Mouse (Mus musculus): ENCODE results near the gene Ramp2.
A peak's percentile ranks its signal among the peaks of the same experiment; 100 is the strongest.

Gene Ramp2

GRCm38 (mm10) chr11:101245855-101246701, at the start of gene Ramp2:
Gene Ramp2 (plus strand): TSS chr11:101246028.
- peak; percentile 59 for DNase-seq

GRCm38 (mm10) chr11:101196175-101196574, 49.7 kb upstream of the Ramp2 start:
- DNase-seq: peak; percentile 32

- DNase-seq: no peak
Observed at GRCm38 (mm10) chr11:101199555-101199954, 46.3 kb upstream of the Ramp2 start.

GRCm38 (mm10) chr11:101200986-101201385, 44.8 kb upstream of the Ramp2 start:
- DNase-seq: peak; percentile 81

GRCm38 (mm10) chr11:101211970-101212369, 33.9 kb upstream of the Ramp2 start:
- peak; percentile 54 for DNase-seq

- DNase-seq: no peak
Observed at GRCm38 (mm10) chr11:101216936-101217335, 28.9 kb upstream of the Ramp2 start.

- DNase-seq: peak; percentile 65
Observed at GRCm38 (mm10) chr11:101218436-101219055, 27.3 kb upstream of the Ramp2 start.

GRCm38 (mm10) chr11:101220853-101221252, 25.0 kb upstream of the Ramp2 start:
- no peak for DNase-seq

- no peak for DNase-seq
Observed at GRCm38 (mm10) chr11:101221306-101221986, 24.4 kb upstream of the Ramp2 start.

- DNase-seq: no peak
Observed at GRCm38 (mm10) chr11:101224337-101224736, 21.5 kb upstream of the Ramp2 start.

GRCm38 (mm10) chr11:101225331-101226064, 20.3 kb upstream of the Ramp2 start:
- no peak for DNase-seq

- peak; percentile 93 for DNase-seq
Observed at GRCm38 (mm10) chr11:101226065-101226701, 19.6 kb upstream of the Ramp2 start, which contains the start of gene Ezh1. Gene Ezh1 (minus strand): TSS chr11:101226463.

- no peak for DNase-seq
Observed at GRCm38 (mm10) chr11:101229361-101229900, 16.4 kb upstream of the Ramp2 start.

GRCm38 (mm10) chr11:101230061-101230511, 15.7 kb upstream of the Ramp2 start:
- no peak for DNase-seq

- DNase-seq: no peak
Observed at GRCm38 (mm10) chr11:101230526-101230925, 15.3 kb upstream of the Ramp2 start.

- no peak for DNase-seq
Observed at GRCm38 (mm10) chr11:101230991-101231871, 14.6 kb upstream of the Ramp2 start.

GRCm38 (mm10) chr11:101232010-101232839, 13.6 kb upstream of the Ramp2 start:
- no peak for DNase-seq

- DNase-seq: no peak
Observed at GRCm38 (mm10) chr11:101233240-101233639, 12.6 kb upstream of the Ramp2 start.

GRCm38 (mm10) chr11:101234124-101234523, 11.7 kb upstream of the Ramp2 start:
- no peak for DNase-seq

GRCm38 (mm10) chr11:101235429-101235828, 10.4 kb upstream of the Ramp2 start:
- no peak for DNase-seq
